Mouse (Mus musculus): ENCODE measurements at regions not wholly inside any gene's neighbourhood (a gene's known extent, or its start where the extent isn't known, plus 50 kb on each side); places are given as distances from the start of the nearest gene placed in this dataset.
"Not testable (repeated sequence)": the region's sequence is repeated elsewhere in the genome, so short reads cannot be mapped to it uniquely, and the experiment has no call there.

- no peak for DNase-seq (ENCODE audit: low spot score in 2 of 2)
These were observed 544.0 kb downstream of the Zfp704 start for GRCm38 (mm10) chr3:9065892-9066291.

DNA sequence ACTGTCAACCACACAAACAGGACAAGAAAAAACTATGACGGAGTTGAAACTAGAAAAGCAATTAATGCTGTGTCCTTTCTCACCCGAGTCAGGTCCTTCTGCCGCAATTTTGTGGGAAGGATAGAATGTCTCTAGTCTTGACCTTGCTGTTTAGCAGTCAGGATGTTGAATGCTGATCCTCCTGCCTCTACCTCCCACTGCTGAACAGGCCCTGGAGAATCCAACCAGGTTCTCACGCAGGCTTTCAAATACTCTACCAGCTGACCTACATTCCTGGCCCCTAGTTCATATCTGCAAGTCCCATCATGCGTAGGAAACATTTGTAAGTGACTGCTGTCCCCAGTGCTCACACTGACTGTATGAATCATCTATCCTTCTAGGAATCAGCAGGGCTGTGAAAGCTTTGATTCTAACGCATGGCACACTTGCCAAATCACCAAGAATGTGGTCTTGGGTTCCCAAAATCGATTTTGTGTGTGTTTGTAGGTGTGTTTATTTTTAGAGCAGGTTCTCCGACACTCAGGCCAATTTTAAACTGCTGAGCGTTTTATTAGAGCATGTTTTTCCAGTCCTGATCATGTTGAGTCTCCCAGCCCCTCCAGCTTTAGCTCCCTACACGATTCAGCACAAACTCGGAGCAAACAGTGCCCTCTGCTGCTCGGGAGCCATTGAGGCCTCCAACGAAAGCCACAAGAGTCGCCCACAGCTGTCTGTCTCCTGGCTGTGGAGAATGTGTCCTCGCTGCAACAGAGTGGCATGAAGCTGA lies 545.4 kb downstream of the Zfp704 start:
- DNase-seq (ENCODE audit: low spot score in 2 of 2), result peak; percentile 51 to 74

DNA sequence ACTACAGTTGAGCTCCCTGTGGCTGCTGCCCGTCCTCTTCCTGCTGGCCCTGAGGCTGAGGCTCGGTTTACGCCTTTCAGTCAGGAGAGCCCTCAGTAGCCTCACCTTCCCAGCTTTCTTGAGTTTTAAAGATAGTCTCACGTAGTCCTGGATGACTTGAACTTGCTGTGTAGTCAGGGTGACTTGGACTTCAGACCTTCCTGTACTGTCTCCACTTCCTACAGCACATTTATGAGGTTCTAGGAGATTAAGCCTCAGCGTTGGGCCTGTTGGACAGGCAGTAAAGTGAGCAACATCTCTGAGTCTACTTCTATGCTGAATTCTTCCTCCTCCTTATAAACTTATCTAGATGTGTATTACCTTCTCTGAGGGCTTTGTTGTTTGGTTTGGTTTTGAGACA lies 546.2 kb downstream of the Zfp704 start:
- DNase-seq (ENCODE audit: low spot score in 2 of 2), result no peak

- no peak for DNase-seq (ENCODE audit: low spot score in 2 of 2)
These were observed 548.5 kb downstream of the Zfp704 start for GRCm38 (mm10) chr3:9061396-9061795.

- DNase-seq (ENCODE audit: low spot score in 2 of 2), result not testable (repeated sequence)
These were observed 552.2 kb downstream of the Zfp704 start for GRCm38 (mm10) chr3:9057703-9058102.

GRCm38 (mm10) chr3:9056846-9057245 lies 553.0 kb downstream of the Zfp704 start:
- no peak for DNase-seq (ENCODE audit: low spot score in 2 of 2)

DNA sequence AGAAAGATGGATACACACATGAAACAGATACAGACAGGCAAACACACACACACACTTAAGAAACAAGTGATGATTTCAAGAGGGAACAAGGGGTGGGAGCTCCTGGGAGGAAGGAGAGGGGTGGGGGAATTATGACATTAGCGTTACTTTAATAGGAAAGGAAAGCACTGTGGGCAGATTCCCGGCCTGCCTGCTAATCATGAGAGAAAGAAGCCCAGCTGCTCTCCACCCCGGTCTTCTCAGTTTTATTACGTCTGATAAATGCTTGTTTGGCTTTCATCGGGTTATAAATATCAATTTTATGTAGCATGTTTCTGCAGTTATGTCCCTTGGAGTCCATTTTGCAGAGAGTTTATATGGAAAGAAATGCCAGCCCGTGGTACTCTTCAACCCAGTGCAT lies 554.1 kb downstream of the Zfp704 start:
- DNase-seq (ENCODE audit: low spot score in 2 of 2), result no peak
